Mouse (Mus musculus) hindbrain, embryonic 11.5 days (tissue): Measurements from ENCODE around the gene Asb11. TPM values are rescaled to one million over a fixed set of nuclear protein-coding genes. Genes with fewer than 3 reads are reported as not detected.

Source experiments
- ATAC-seq: fragments of 200-750 bp; cut with Nextera tagmentation; 2 replicates; pipeline ENCODE4 v1.8.0; 2017; ENCODE audit warnings: mild to moderate bottlenecking, moderate TSS enrichment, moderate library complexity; ENCODE audit not compliant: low FRiP score
- DNase-seq: peaks from one replicate; pipeline ENCODE4 v3.0.0-alpha.2; 2015; ENCODE audit warnings: low spot score
- H3K27ac ChIP-seq: fragments of 300-500 bp; sonication (generic); 2 replicates; pipeline ENCODE4 v1.5.1; 2014; ENCODE audit warnings: mild to moderate bottlenecking, low read depth, low read length
- H3K27me3 ChIP-seq: fragments of 300-500 bp; sonication (generic); 2 replicates; pipeline ENCODE4 v1.6.1; 2014; ENCODE audit warnings: mild to moderate bottlenecking, low read length, moderate library complexity, mixed read lengths; ENCODE audit not compliant: control insufficient read depth, insufficient read depth
- H3K36me3 ChIP-seq: fragments of 300-500 bp; sonication (generic); 2 replicates; pipeline ENCODE4 v1.6.1; 2014; ENCODE audit warnings: mild to moderate bottlenecking, low read length, moderate library complexity, mixed read lengths; ENCODE audit not compliant: control insufficient read depth, insufficient read depth
- H3K4me1 ChIP-seq: fragments of 300-500 bp; sonication (generic); replicated peaks from 2 replicates; pipeline ENCODE4 v1.6.1; 2014; ENCODE audit warnings: low read length, mixed read lengths; ENCODE audit not compliant: control insufficient read depth, insufficient read depth
- H3K4me2 ChIP-seq: fragments of 300-500 bp; sonication (generic); replicated peaks from 2 replicates; pipeline ENCODE4 v1.6.1; 2014; ENCODE audit warnings: mild to moderate bottlenecking, low read depth, low read length
- H3K4me3 ChIP-seq: fragments of 300-500 bp; sonication (generic); 2 replicates; pipeline ENCODE4 v1.5.1; 2014; ENCODE audit warnings: low read depth, low read length
- H3K9ac ChIP-seq: fragments of 300-500 bp; sonication (generic); 2 replicates; pipeline ENCODE4 v1.6.1; 2014; ENCODE audit warnings: low read depth, low read length
- H3K9me3 ChIP-seq: fragments of 300-500 bp; sonication (generic); 2 replicates; pipeline ENCODE4 v1.6.1; 2016; ENCODE audit warnings: low read length; ENCODE audit not compliant: control insufficient read depth
- WGBS: fragments of 180-500 bp; shearing (Covaris S2); extraction: QIAGEN DNeasy Blood & Tissue Kit; methylation state at CpG from one replicate; pipeline ENCODE4 v1.1.7; 2014; 5-methylcytosine and 5-hydroxymethylcytosine counted together
- polyA plus RNA-seq: library from polyadenylated mRNA; unstranded; fragments of >200 nt; fragmentation: Nextera tagmentation; extraction: Ambion mirVana; gene quantifications from 2 replicates; pipeline ENCODE4 v1.2.1, GENCODE M21; 2014

Asb11 gene
- polyA plus RNA-seq, 1 experiment from 2014 or later = not detected

DNA sequence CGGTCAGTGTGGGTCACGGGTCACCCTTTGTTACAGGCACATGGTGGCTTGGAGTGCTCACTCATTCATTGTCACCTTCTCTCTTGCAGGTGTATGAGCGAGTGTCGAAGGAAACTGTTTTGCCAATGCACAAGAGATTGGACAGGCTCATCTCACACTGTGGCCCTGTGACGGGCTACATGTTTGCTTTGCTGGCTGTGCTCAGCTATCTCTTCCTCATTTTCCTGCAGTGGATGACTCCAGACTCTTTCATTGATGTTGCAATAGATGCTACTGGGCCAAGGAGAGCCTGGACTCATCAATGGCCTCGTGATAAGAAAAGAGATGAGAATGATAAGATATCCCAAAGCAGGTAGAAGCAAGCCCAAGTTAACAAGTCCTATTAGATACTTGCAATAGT is 5.3 kb upstream of the Asb11 start:
- H3K4me2 ChIP-seq = no peak overlapping the region
- no peak overlapping the region for H3K9ac ChIP-seq
- H3K4me3 ChIP-seq = no peak overlapping the region
- H3K9me3 ChIP-seq = no peaks in the 10 kb centered on the region
- no peak overlapping the region for H3K27ac ChIP-seq
- no peaks in the 10 kb centered on the region for H3K27me3 ChIP-seq
- H3K4me1 ChIP-seq = no peaks in the 10 kb centered on the region
- 91% methylated on average over 6 of the region's 6 CpGs for WGBS
- no peaks in the 10 kb centered on the region for H3K36me3 ChIP-seq
- ATAC-seq (no peak), DNase-seq (no peak)

DNA sequence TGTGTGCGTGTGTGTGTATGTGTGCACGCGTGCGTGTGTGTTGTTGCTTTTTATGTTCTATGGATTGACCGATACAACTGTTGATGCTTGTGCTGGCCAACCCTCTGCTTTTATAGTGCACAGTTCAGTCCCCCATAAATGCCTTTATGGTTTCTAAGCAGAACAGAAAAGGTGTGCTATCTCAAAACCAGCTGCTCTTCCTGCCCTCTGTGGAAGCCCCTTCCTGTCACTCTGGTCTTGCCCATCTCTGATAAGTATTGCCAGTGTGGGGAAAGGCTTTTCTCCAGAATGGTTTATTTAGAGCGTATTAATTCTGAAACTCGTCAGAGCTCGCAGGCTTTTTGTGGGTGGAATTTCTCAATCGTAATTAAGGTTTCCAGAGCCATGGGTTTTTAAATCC is 4.1 kb upstream of the Asb11 start:
- DNase-seq (no peak), ATAC-seq (no peak)
- Histone ChIP-seq H3K36me3 (no peaks in the 10 kb centered on the region), H3K9me3 (no peaks in the 10 kb centered on the region), H3K4me3 (no peak overlapping the region), H3K27ac (no peak overlapping the region), H3K4me2 (no peak overlapping the region), H3K9ac (no peak overlapping the region), H3K4me1 (no peaks in the 10 kb centered on the region), H3K27me3 (no peaks in the 10 kb centered on the region)
- WGBS = 95% methylated on average over 5 of the region's 9 CpGs

DNA sequence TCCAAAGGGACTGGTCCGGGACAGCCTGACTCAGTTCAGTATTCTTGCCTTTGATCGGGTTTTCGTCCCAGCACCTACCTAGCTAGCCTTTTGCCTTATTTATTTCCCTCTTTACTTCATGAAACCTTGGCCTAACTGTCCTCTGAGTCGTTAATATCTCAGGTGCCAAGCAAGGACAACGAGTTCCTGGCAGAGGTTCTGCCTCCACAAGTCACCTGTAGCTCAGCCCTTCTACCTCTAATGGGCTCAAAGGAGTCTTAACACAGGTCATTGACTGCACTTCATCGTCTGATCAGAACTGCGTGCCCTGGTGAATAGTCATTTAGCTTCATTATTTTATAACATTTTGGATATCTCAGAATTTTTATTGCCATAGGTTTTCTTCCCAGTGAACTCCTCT is 2.7 kb downstream of the Asb11 start:
- H3K4me2 ChIP-seq = no peak overlapping the region
- no peak for DNase-seq

GRCm38 (mm10) chrX:164440140-164440539 is 3.3 kb downstream of the Asb11 start:
- DNase-seq (no peak), ATAC-seq (no peak)
- H3K4me1 ChIP-seq = no peaks in the 10 kb centered on the region
- H3K9ac ChIP-seq = no peak overlapping the region
- H3K9me3 ChIP-seq = no peaks in the 10 kb centered on the region
- no peaks in the 10 kb centered on the region for H3K27me3 ChIP-seq
- H3K4me2 ChIP-seq = no peak overlapping the region
- WGBS = 81% methylated on average over 2 of the region's 2 CpGs
- H3K4me3 ChIP-seq = no peak overlapping the region
- no peaks in the 10 kb centered on the region for H3K36me3 ChIP-seq
- no peak overlapping the region for H3K27ac ChIP-seq

More for the DNA sequence above, 2.7 kb downstream of the Asb11 start:
- no peaks in the 10 kb centered on the region for H3K36me3 ChIP-seq
- H3K27me3 ChIP-seq = no peaks in the 10 kb centered on the region
- no peaks in the 10 kb centered on the region for H3K4me1 ChIP-seq
- no peak overlapping the region for H3K4me3 ChIP-seq
- 86% methylated on average over 7 of the region's 7 CpGs for WGBS
- H3K27ac ChIP-seq = no peak overlapping the region
- no peak for ATAC-seq
- no peaks in the 10 kb centered on the region for H3K9me3 ChIP-seq
- no peak overlapping the region for H3K9ac ChIP-seq

DNA sequence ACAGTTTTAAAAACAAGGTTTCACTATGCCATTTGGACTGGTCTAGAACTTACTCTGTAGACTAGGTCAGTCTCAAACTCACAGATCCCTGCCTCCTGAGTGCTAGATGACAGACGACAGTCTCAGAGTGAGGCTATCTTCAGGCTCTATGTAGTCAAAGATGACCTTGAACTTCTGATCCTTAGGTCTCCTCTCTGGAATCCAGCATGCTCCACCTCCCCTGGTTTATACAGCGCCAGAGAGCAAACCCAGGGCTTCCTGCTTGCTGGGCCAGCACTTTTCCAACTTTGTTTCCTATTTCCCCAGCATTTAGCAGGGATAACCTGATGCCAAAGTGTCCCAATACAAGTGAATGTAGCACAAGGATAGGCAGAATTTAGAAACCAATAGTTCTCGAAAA is 3.9 kb downstream of the Asb11 start:
- 84% methylated on average over 3 of the region's 3 CpGs for WGBS
- no peak overlapping the region for H3K4me3 ChIP-seq
- H3K36me3 ChIP-seq = no peaks in the 10 kb centered on the region
- no peak overlapping the region for H3K27ac ChIP-seq
- no peak overlapping the region for H3K9ac ChIP-seq
- DNase-seq (no peak), ATAC-seq (no peak)
- H3K9me3 ChIP-seq = no peaks in the 10 kb centered on the region
- H3K4me1 ChIP-seq = no peaks in the 10 kb centered on the region
- no peak overlapping the region for H3K4me2 ChIP-seq
- H3K27me3 ChIP-seq = no peaks in the 10 kb centered on the region

DNA sequence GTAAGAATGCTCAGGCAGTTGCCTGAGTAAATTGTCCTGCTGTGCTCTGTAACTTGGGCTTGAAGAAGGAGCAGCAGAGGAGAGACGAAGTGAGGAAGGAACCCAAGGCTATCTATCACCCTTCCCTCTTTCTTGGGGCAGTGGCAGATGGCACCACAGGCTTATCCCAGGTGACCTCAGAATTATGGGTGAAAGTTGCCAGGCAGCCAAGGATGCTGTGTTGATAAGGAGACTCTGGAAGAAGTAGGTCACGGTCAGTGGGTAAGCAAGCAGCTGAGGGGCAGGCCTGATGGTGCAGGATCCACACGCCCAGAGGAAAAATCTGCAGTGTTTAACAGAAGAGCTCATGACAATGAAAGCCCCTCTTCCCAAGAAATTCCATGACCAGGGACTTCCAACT is 4.5 kb downstream of the Asb11 start:
- Histone ChIP-seq H3K9ac (no peak overlapping the region), H3K27me3 (no peaks in the 10 kb centered on the region), H3K9me3 (no peaks in the 10 kb centered on the region), H3K36me3 (no peaks in the 10 kb centered on the region), H3K4me1 (no peaks in the 10 kb centered on the region), H3K4me2 (no peak overlapping the region), H3K27ac (no peak overlapping the region), H3K4me3 (no peak overlapping the region)
- WGBS = 88% methylated on average over 3 of the region's 3 CpGs
- no peak for ATAC-seq
- DNase-seq = no peak

- Histone ChIP-seq H3K9me3 (no peaks in the 10 kb centered on the region), H3K36me3 (no peaks in the 10 kb centered on the region), H3K4me3 (no peak overlapping the region), H3K27me3 (no peaks in the 10 kb centered on the region), H3K9ac (no peak overlapping the region), H3K4me2 (no peak overlapping the region), H3K4me1 (no peaks in the 10 kb centered on the region), H3K27ac (no peak overlapping the region)
- ATAC-seq (no peak), DNase-seq (no peak)
- 86% methylated on average over 12 of the region's 12 CpGs for WGBS
Observed at GRCm38 (mm10) chrX:164445601-164446000, 8.8 kb downstream of the Asb11 start.

GRCm38 (mm10) chrX:164446106-164446551 is 9.3 kb downstream of the Asb11 start:
- no peaks in the 10 kb centered on the region for H3K36me3 ChIP-seq
- H3K4me1 ChIP-seq = no peaks in the 10 kb centered on the region
- no peak overlapping the region for H3K27ac ChIP-seq
- DNase-seq (no peak), ATAC-seq (no peak)
- no peaks in the 10 kb centered on the region for H3K27me3 ChIP-seq
- WGBS = 85% methylated on average over 10 of the region's 10 CpGs
- no peak overlapping the region for H3K9ac ChIP-seq
- H3K4me2 ChIP-seq = no peak overlapping the region
- H3K9me3 ChIP-seq = no peaks in the 10 kb centered on the region
- H3K4me3 ChIP-seq = no peak overlapping the region

- Histone ChIP-seq H3K4me3 (no peak overlapping the region), H3K27me3 (no peaks in the 10 kb centered on the region)
- no peak for DNase-seq
Observed at GRCm38 (mm10) chrX:164446835-164447681, 10.3 kb downstream of the Asb11 start.

More at GRCm38 (mm10) chrX:164446835-164447681, 10.3 kb downstream of the Asb11 start:
- Histone ChIP-seq H3K9ac (no peak overlapping the region), H3K9me3 (no peaks in the 10 kb centered on the region), H3K4me1 (no peaks in the 10 kb centered on the region), H3K4me2 (no peak overlapping the region), H3K27ac (no peak overlapping the region), H3K36me3 (no peaks in the 10 kb centered on the region)
- 95% methylated on average over 9 of the region's 9 CpGs for WGBS
- ATAC-seq = no peak
